Mouse (Mus musculus) ES-Bruce4 (cell line): Measurements from ENCODE around the gene 4933415F23Rik. TPM values are rescaled to one million over a fixed set of nuclear protein-coding genes. Genes with fewer than 3 reads are reported as not detected.
"Not testable (repeated sequence)": the region's sequence is repeated elsewhere in the genome, so short reads cannot be mapped to it uniquely, and the experiment has no call there.

ENCODE experiments used
- H3K27ac ChIP-seq: 2 replicates; pipeline ENCODE4 v1.5.1; 2012; ENCODE audit warnings: low read length, inconsistent platforms; ENCODE audit not compliant: insufficient read depth
- H3K27me3 ChIP-seq: 2 replicates; pipeline ENCODE4 v1.6.1; 2012; ENCODE audit warnings: mild to moderate bottlenecking, low read length, inconsistent platforms; ENCODE audit not compliant: control insufficient read depth, poor library complexity, insufficient read depth, severe bottlenecking
- H3K36me3 ChIP-seq: 2 replicates; pipeline ENCODE4 v1.6.1; 2012; ENCODE audit warnings: inconsistent platforms, mild to moderate bottlenecking, low read length, moderate library complexity; ENCODE audit not compliant: control insufficient read depth, poor library complexity, insufficient read depth, severe bottlenecking
- H3K4me1 ChIP-seq: one replicate; pipeline ENCODE4 v1.8.1; 2011; ENCODE audit warnings: low read length; ENCODE audit not compliant: control insufficient read depth, insufficient read depth
- H3K4me3 ChIP-seq: 2 replicates; pipeline ENCODE4 v1.5.1; 2011; ENCODE audit warnings: low read depth, mild to moderate bottlenecking, low read length
- H3K9ac ChIP-seq: 2 replicates; pipeline ENCODE4 v1.6.1; 2012; ENCODE audit warnings: low read depth, mild to moderate bottlenecking, inconsistent platforms; ENCODE audit not compliant: poor library complexity, severe bottlenecking
- H3K9me3 ChIP-seq: replicated peaks from 2 replicates; pipeline ENCODE4 v1.6.1; 2012; ENCODE audit warnings: mild to moderate bottlenecking, low read length, inconsistent platforms; ENCODE audit not compliant: control insufficient read depth, poor library complexity, insufficient read depth, severe bottlenecking
- CTCF ChIP-seq: IDR thresholded peaks from one replicate; pipeline ENCODE4 v1.8.1; 2011; ENCODE audit warnings: low read depth, low read length
- EP300 ChIP-seq: IDR thresholded peaks from 2 replicates; pipeline ENCODE4 v1.6.1; 2011; ENCODE audit warnings: low read depth, low read length; ENCODE audit not compliant: insufficient read depth
- POLR2A ChIP-seq: IDR thresholded peaks from one replicate; pipeline ENCODE4 v1.8.1; 2011; ENCODE audit warnings: low read length; ENCODE audit not compliant: insufficient read depth
- polyA plus RNA-seq: library from polyadenylated mRNA; stranded (reverse); fragments of >200 nt; gene quantifications from 2 replicates; pipeline ENCODE4 v1.2.4, GENCODE M21; 2011; ENCODE audit warnings: low read depth; ENCODE audit not compliant: missing spikeins, insufficient read depth, insufficient read length

Gene 4933415F23Rik
- polyA plus RNA-seq: not detected in 2 replicates

DNA sequence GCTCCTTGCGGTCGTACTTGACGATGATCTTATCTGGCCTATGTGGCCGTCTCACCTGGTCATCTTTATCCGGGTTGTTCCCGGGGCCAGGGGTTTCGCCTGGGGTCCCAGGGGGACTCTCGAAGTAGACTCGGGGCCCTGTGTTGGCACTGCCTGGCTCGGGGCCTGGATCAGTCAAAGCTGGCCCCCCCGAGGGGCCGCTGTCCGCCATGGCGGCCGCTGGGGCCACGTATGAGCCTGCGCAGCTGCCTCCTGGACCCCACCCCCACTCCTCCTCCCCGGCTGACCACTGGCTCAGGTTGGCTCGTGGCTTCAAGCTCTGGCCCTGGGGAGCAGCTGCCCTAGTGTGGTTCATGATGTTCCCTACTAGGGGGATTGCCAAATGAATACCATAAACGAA, at the start of gene 4933415F23Rik:
Gene 4933415F23Rik, minus strand, starts transcription at position 233 of the 400 bp plus-strand sequence.
- Histone ChIP-seq H3K36me3 (no peaks in the 10 kb centered on the region), H3K4me1 (no peaks in the 10 kb centered on the region), H3K27me3 (no peaks in the 10 kb centered on the region), H3K4me3 (no peak within 1 kb of the TSS), H3K27ac (no peak within 1 kb of the TSS), H3K9ac (no peak within 1 kb of the TSS), H3K9me3 (0 out of 2 replicates have a peak, but pooled peaks cover 2% of the 10 kb centered on the region)
- TF ChIP-seq CTCF (no peak), EP300 (no peak), POLR2A (no peak)

DNA sequence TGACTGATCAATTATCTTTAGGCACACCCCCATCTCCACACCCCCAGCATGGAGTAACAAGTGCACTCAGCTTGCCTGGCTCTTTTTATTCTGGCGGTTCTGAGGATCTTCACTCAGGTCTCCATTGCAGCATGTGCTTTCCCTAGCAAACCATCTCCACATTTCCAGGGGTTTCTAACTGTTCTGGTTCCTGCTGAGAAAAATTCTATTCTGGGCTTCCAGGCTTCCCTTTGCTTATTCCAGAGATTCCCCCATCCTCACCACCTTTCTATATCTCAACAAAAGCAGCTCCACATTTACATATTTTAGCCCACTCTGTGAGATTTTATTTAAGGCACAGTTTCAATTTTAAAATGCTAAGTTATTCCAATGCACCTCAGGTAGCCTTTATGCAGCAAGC, 49.7 kb upstream of the 4933415F23Rik start:
- H3K27me3 ChIP-seq: no peaks in the 10 kb centered on the region
- no peaks in the 10 kb centered on the region for H3K36me3 ChIP-seq
- no peak overlapping the region for H3K9ac ChIP-seq
- H3K9me3 ChIP-seq: no peaks in the 10 kb centered on the region
- H3K27ac ChIP-seq: no peak overlapping the region
- H3K4me1 ChIP-seq: no peaks in the 10 kb centered on the region
- TF ChIP-seq EP300 (no peak), CTCF (no peak), POLR2A (no peak)
- H3K4me3 ChIP-seq: no peak overlapping the region

DNA sequence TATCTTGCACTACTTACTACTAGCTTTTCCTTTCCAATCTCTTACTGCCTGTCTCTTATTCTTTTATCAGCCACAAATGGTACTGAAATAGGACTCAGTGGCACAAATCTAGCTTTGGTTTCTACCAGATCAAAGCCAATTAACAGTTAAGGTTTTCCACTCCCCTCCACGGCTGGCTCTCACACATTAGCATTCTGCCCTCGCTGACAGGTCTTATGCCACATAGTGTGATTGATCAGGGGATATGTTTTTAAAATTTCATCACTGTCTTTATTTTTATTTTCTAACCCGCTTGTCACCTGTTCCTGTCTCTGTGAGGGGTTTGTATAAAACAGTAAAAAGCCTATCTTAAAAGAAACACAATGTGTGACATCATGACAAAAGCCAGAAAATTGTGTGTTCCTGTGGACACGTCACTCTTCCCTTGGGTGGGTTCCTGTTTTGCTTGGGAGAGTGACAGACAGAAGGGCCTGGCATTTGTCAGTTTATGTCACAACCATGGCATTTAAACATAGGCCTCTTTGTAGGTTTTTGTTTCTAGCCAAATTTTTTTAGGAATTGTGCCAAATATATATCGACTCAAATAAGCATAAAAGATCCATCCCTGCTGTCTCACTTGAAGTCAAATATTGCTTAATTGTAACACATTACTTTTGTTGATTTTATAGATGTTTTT, 44.3 kb upstream of the 4933415F23Rik start:
- H3K4me3 ChIP-seq: no peak overlapping the region
- H3K4me1 ChIP-seq: no peaks in the 10 kb centered on the region
- TF ChIP-seq CTCF (no peak), EP300 (no peak), POLR2A (no peak)
- no peaks in the 10 kb centered on the region for H3K36me3 ChIP-seq
- no peaks in the 10 kb centered on the region for H3K9me3 ChIP-seq
- H3K27ac ChIP-seq: no peak overlapping the region
- no peak overlapping the region for H3K9ac ChIP-seq
- H3K27me3 ChIP-seq: no peaks in the 10 kb centered on the region

DNA sequence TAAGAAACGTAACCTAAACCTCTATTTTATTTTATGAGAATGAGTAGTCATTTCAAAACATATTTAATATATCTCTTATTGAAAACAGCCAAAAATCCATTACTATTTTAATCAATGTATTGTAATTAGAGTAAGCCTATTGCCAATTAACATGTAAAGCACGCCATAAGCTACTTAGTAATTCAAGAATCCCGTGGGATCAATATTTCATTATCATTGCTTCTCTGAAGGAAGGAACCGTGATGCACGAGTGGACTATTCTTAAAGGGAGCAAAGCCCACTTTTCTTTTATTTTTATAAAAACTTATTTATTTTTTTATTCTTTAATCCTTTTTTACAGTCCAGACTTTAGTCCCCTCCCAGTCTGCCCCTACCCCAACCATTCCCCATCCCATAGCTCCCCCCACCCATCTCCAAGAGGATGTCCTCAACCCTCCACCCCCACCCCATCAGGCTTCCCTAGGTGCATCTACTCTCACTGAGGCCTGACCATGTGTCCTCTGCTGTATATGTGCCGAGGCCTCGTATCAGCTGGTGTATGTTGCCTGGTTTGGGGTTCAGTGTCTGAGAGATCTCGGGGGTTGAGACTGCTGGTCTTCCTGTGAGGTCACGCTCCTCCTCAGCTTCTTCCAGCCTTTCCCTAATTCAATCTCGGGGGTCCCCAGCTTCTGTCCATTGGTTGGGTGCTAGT, 39.2 kb upstream of the 4933415F23Rik start:
- no peaks in the 10 kb centered on the region for H3K36me3 ChIP-seq
- no peaks in the 10 kb centered on the region for H3K27me3 ChIP-seq
- H3K27ac ChIP-seq: no peak overlapping the region
- H3K9me3 ChIP-seq: no peaks in the 10 kb centered on the region
- no peak for TF ChIP-seq EP300
- H3K9ac ChIP-seq: no peak overlapping the region
- no peaks in the 10 kb centered on the region for H3K4me1 ChIP-seq
- no peak overlapping the region for H3K4me3 ChIP-seq

DNA sequence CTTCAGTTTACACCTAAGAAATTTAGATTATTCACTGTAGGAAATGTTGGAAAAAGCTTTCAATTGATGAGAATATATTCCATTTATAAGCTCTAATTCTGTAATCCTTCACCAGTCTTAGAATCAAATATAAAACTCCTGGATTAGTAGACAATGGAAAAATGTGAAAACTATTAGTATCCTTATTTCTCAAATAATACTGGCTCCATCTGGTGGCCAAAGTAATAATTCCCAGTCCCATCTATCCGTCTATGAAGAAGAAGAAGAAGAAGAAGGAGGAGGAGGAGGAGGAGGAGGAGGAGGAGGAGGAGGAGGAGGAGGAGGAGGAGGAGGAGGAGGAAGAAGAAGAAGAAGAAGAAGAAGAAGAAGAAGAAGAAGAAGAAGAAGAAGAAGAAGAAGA, 38.5 kb upstream of the 4933415F23Rik start:
- H3K27me3 ChIP-seq, H3K4me1 ChIP-seq, H3K27ac ChIP-seq, H3K9ac ChIP-seq, H3K4me3 ChIP-seq, H3K9me3 ChIP-seq, H3K36me3 ChIP-seq: not testable (repeated sequence)

DNA sequence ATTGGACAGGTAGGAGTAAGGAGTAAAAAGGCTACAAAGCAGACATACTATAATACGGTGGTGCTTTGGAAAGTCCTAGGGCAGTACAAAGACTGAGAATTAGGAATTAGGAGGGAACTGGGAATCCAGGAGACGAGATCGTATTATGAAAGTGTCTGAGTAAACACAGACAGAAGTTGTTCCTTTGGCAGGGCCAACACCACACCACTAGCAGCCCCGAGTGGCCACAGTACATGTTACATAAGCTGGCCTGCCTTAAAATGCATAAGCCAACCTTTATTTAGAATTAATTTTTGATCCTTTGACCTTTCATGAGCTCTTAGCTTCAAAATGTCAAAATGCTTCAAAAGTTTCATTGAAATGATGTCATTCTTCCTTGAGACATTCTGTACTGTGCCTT, 18.8 kb upstream of the 4933415F23Rik start:
- H3K27ac ChIP-seq: no peak overlapping the region
- H3K4me1 ChIP-seq: no peaks in the 10 kb centered on the region
- no peaks in the 10 kb centered on the region for H3K9me3 ChIP-seq
- no peak overlapping the region for H3K4me3 ChIP-seq
- H3K9ac ChIP-seq: no peak overlapping the region
- H3K27me3 ChIP-seq: no peaks in the 10 kb centered on the region
- TF ChIP-seq POLR2A (no peak), CTCF (no peak), EP300 (no peak)
- no peaks in the 10 kb centered on the region for H3K36me3 ChIP-seq
